Mouse (Mus musculus) large intestine, adult 2 months (tissue): ENCODE results near the gene Kctd20. TPM values are rescaled to one million over a fixed set of nuclear protein-coding genes. Genes with fewer than 3 reads are reported as not detected.

Experiments
- DNase-seq: peaks from one replicate; pipeline ENCODE4 v3.0.0-alpha.2; 2012; ENCODE audit warnings: low read depth, low spot score
- WGBS: fragments of 180-500 bp; shearing (Covaris S2); methylation state at CpG from one replicate; pipeline ENCODE4 v1.1.7; 2018; 5-methylcytosine and 5-hydroxymethylcytosine counted together
- polyA plus RNA-seq: library from polyadenylated mRNA; depleted of rRNA; stranded (reverse); fragments of >200 nt; gene quantifications from 2 replicates; pipeline ENCODE4 v1.2.3, GENCODE M21; 2012; rRNA removed

Gene Kctd20
- polyA plus RNA-seq, 1 experiment: 17.6 TPM

DNA sequence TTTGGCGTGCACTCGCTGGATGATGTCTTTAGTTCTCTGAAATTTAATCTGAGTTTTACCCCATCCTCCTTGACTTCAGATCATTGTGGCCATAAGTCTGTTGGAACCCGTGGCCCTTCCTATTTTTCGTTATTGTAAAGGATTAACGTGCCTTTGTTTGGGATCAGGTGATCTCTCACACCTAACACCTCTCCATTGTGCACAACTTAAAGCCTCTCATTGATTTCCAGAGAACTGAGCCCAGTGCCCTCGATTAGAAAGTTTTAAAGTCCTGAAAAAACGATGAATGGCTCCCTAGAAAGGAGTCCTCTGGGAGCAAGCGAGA is 56.5 kb downstream of the Kctd20 start:
- WGBS: 14% methylated on average over 8 of the region's 8 CpGs
- DNase-seq: no peak

DNA sequence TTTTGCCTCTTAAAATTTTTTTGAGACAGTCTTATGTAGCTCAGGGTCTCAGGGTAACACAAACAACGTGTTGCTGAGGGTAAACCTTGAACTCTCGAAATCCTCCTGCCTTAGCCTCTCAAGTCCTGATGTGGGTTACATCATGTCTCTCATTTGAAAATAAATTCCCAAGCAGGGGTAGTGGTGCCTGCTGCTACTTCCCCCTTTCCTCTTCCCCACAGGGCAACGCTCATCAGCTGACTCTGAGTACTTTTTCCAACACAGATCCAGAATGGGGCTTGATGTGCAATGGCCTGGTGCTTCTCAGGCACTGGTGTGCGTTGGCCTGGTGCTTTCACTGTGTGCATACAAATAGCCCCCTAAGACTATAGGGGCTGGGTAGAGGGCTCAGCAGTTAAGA is 57.4 kb downstream of the Kctd20 start:
- WGBS: 84% methylated on average over 4 of the region's 4 CpGs
- DNase-seq: no peak

DNA sequence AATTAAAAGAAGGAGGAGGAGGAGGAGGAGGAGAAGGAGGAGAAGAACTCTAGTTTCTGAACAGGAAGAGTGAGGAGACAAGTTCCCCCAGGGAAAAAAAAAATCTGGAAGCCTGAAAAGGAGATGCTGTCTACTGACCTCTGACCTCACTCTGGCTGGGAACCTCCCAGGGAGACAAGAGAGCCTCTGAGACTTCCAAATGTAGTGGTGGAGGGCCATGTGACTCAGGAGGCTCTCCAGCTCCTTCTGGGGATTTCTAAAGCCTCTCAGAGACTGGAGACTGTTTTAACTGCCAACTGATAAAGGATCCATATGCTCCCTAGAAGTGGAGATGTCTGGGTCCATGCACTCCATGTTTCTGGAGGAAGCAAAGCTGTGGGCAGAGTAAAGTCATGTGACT is 62.5 kb downstream of the Kctd20 start:
- DNase-seq: no peak

DNA sequence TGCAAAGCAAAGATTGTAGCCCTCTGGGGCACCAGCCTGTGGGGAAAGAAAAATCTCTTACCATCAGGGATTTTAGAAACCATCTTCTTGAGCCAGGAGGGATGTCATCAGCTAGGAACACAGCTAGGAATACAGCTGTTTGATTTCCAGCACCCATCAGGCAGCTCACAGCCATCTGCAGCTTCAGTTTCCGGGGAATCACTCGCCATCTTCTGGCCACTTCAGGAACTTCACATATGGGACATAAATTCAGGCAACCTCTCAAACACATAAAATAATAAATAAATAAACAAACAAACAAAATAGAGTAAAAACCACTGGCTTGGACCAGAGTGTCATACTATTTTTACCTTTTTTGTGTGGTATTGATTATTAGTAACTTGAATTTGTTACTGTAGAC is 63.9 kb downstream of the Kctd20 start:
- DNase-seq: no peak
- WGBS: 60% methylated on average over 2 of the region's 2 CpGs

DNA sequence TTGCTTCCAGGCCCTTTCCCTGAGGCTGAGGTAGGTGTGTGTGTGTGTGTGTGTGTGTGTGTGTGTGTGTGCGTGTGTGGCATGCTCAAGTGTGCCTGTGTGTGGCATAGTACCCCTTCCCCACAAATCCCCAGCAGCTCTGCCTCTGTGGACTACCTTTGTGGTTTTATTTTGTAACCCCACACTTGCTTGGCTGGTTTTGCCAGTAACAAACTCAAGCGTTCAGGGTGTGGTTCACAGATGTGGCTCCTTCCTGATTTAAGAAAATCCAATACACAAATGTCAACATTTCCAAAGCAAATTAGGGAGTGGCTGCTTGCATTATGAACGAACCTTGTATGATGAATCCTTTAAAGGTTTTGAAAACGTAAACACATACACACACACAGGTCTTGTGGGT is 65.0 kb downstream of the Kctd20 start:
- no peak for DNase-seq
- WGBS: 26% methylated on average over 4 of the region's 4 CpGs

DNA sequence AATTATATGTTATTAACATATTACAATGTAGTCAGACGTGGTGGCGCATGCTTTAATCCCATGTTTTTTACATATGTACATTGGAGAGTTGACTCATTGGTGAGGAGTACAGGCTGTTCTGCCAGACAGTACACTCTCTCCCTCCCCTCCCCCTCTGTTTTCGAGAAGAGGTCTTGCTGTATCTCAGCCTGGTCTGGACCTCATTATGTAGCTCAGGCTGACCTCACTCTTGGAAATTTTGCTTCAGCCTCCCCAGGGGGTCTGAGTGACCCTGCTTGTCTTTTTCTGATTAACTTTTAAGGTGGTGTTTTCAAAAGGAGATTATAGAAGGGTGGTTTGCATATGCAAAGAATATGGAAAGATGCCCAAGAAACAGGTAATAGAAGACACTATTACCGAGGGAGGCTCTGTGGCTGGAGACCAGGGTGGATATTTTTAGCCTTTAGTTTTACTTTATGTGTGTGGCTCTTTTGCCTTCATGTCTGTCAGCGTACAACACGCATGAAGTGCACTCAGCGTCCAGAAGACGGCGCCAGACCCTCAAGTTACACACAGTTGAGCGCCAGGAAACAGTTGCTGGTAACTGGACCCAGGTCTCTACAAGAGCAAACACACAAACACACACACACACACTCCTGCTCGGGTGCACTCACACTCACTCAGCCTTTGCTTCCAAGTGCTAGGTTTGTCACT is 66.7 kb downstream of the Kctd20 start:
- WGBS: 54% methylated on average over 11 of the region's 11 CpGs
- no peak for DNase-seq

Other genes with a start within 250 kb of the Kctd20 start
- 0.26 and 0.44 TPM in 2 replicates for gene AC170998.1, start 225.9 kb upstream of the Kctd20 start, polyA plus RNA-seq
- 387 and 424 TPM in 2 replicates for gene Mapk13, start 182.7 kb upstream of the Kctd20 start, polyA plus RNA-seq
- 71.3 and 102 TPM in 2 replicates for gene Brpf3, start 150.9 kb upstream of the Kctd20 start, polyA plus RNA-seq
- gene Pnpla1, start 93.5 kb upstream of the Kctd20 start, polyA plus RNA-seq: 1.0 and 1.5 TPM in 2 replicates
- gene 4930539E08Rik, start 36.6 kb upstream of the Kctd20 start, polyA plus RNA-seq: 31.1 and 47.3 TPM in 2 replicates
- gene Pxt1, start 8.1 kb upstream of the Kctd20 start, polyA plus RNA-seq: 0.11 and 0.14 TPM in 2 replicates
- gene Stk38, start 56.0 kb downstream of the Kctd20 start, polyA plus RNA-seq: 64.2 and 84.2 TPM in 2 replicates
- 65.1 and 112 TPM in 2 replicates for gene Srsf3, start 80.7 kb downstream of the Kctd20 start, polyA plus RNA-seq
- gene Cdkn1a, start 139.0 kb downstream of the Kctd20 start, polyA plus RNA-seq: 197 and 230 TPM in 2 replicates
- 0.45 and 1.2 TPM in 2 replicates for gene Rab44, start 162.2 kb downstream of the Kctd20 start, polyA plus RNA-seq